In the genomic region with DNA sequence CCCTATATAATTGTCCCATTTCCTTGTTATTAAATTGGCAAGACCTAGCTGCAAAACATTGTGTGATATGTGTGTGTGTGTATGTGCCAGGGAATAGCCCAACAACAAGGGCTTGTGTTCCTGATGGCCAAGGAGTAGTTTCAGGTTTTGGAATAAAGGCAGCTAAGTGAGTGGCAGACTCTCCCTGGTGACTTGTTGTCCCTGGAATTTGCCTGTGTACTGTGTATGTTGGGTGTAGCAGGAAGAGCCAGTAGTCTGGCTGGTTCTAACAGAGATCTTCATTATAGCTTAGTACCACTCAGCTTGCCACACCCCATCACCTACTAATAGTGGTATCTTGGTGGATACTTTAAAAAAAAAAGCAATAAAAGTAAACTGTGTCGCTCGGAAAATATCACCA, we compare ENCODE assay signal across 24 mouse cellular contexts. TPM values are rescaled to one million over a fixed set of nuclear protein-coding genes. Genes with fewer than 3 reads are reported as not detected.
DNase-seq lines count a peak whose midpoint lies in the region; TF ChIP-seq lines count a peak whose summit lies in the region.
"Had no signal": no experiment of that assay in that cellular context is flagged by ENCODE, and none has a peak within 500 bp of the region (broad histone marks: within the 10 kb centered on the region; RNA-seq: fewer than 3 reads in every experiment).

No protein-coding gene starts in this region.

- DNase-seq in heart, adult 11 months = peak; percentile 79
- DNase-seq in heart, adult 18-20 months = no peak
- peak; percentile 12 for DNase-seq in 3T3-L1 (ENCODE audit: low read depth, low spot score)
- no peak for DNase-seq in urinary bladder, postnatal 36 days (ENCODE audit: low spot score in 2 of 2)
- DNase-seq: adrenal gland, adult 8-10 months; adrenal gland, postnatal 14 days; B cell, adult 2 months; cerebellum, adult 11-12 months; cerebellum, adult 2 months; cerebellum, adult 9-10 months; forebrain, postnatal 0 days had no signal

- H3K4me2 ChIP-seq in myocyte (ENCODE audit: low read depth) = peak overlapping the region; percentile 57
- H3K4me2 ChIP-seq: forebrain, embryonic 13.5 days; forebrain, embryonic 15.5 days had no signal

- no peaks in the 10 kb centered on the region for H3K36me3 ChIP-seq in myocyte (ENCODE audit: control insufficient read depth, insufficient read depth)
- H3K36me3 ChIP-seq: embryonic facial prominence, embryonic 13.5 days; forebrain, embryonic 15.5 days; G1E had no signal

- no peaks in the 10 kb centered on the region for H3K27me3 ChIP-seq in myocyte (ENCODE audit: control insufficient read depth, insufficient read depth, insufficient read length)
- H3K27me3 ChIP-seq: CH12.LX; forebrain, embryonic 13.5 days; forebrain, embryonic 15.5 days; Patski had no signal

- no peaks in the 10 kb centered on the region for H3K79me2 ChIP-seq in myocyte (ENCODE audit: control insufficient read depth, insufficient read depth)

- no peak overlapping the region for H3ac ChIP-seq in myocyte (ENCODE audit: control insufficient read depth, insufficient read length)

- TF ChIP-seq POLR2A in myocyte (IDR thresholded peaks at IDR 0.05; ENCODE audit: insufficient read length, low read depth) = no peak

- no peak overlapping the region for H3K4me3 ChIP-seq in myocyte
- H3K4me3 ChIP-seq: embryonic facial prominence, embryonic 13.5 days; forebrain, embryonic 13.5 days; forebrain, embryonic 15.5 days had no signal

TF ChIP-seq in myocyte, 11 proteins besides CTCF, POLR2A, EP300 and RAD21:
- TF ChIP-seq MAX (IDR thresholded peaks at IDR 0.05; ENCODE audit: low read depth) = no peak
- TF ChIP-seq USF1 (IDR thresholded peaks at IDR 0.05; ENCODE audit: low read depth) = no peak
- no peak for TF ChIP-seq TCF3 (IDR thresholded peaks at IDR 0.05; ENCODE audit: insufficient read length, low read depth)
- TF ChIP-seq E2F4 (IDR thresholded peaks at IDR 0.05; ENCODE audit: insufficient read depth) = no peak
- no peak for TF ChIP-seq SRF (IDR thresholded peaks at IDR 0.05; ENCODE audit: control insufficient read depth, insufficient read length, low read depth)
- TF ChIP-seq MYOD1 (IDR thresholded peaks at IDR 0.05; ENCODE audit: control insufficient read depth in 1 of 3, insufficient read length in 2 of 3, low read depth in 2 of 3) = no peak
- no peak for TF ChIP-seq TCF12 (IDR thresholded peaks at IDR 0.05; ENCODE audit: insufficient read depth, poor library complexity, severe bottlenecking)
- TF ChIP-seq MYOG (IDR thresholded peaks at IDR 0.05; ENCODE audit: control insufficient read depth in 1 of 3, insufficient read depth in 1 of 3, insufficient read length in 2 of 3, low read depth in 2 of 3) = no peak
- TF ChIP-seq CEBPB (IDR thresholded peaks at IDR 0.05; ENCODE audit: insufficient read depth, poor library complexity, severe bottlenecking) = no peak
- no peak for TF ChIP-seq REST (IDR thresholded peaks at IDR 0.05; ENCODE audit: insufficient read depth, insufficient read length)

RNA-seq across cellular contexts. Expression of a gene that starts 12.2 kb away (rescaled TPM):
- total RNA-seq in heart, adult 18-20 months (2021) = 100 to 1,000 TPM; 256 to 257 TPM
- polyA plus RNA-seq in myocyte (2012; fragmentation: generic; extraction: Trizol) = 4.2 TPM
- total RNA-seq: CH12.LX had no signal
- polyA plus RNA-seq: activated CD4-positive, CD25-positive, alpha-beta regulatory T cell, adult 4 months; CD4-positive, CD25-positive, alpha-beta regulatory T cell, adult 4 months; G1E had no signal

RNA-seq across cellular contexts. Expression of a gene that starts 27.8 kb away (rescaled TPM):
- total RNA-seq in heart, adult 18-20 months (2021) = under 1 TPM; 0.41 to 0.74 TPM
- polyA plus RNA-seq in myocyte (2012; fragmentation: generic; extraction: Trizol) = not detected
- total RNA-seq: adrenal gland, adult 18-20 months; adrenal gland, adult 8-10 months; adrenal gland, postnatal 14 days; adrenal gland, postnatal 36 days; CH12.LX; forebrain, postnatal 0 days had no signal
- polyA plus RNA-seq: activated CD4-positive, CD25-positive, alpha-beta regulatory T cell, adult 4 months; CD4-positive, CD25-positive, alpha-beta regulatory T cell, adult 4 months; cerebellum, adult 2 months; embryonic facial prominence, embryonic 11.5 days; embryonic facial prominence, embryonic 13.5 days; forebrain, embryonic 11.5 days; forebrain, embryonic 13.5 days; forebrain, embryonic 15.5 days; forebrain, postnatal 0 days; G1E; Patski had no signal

Comparison
In these comparisons a context has a peak if more than half of its experiments do, and no peak if none do; other contexts are left out.
1. DNase-seq: peak in heart, adult 11 months (single experiment) and 3T3-L1 (single experiment); none in heart, adult 18-20 months (0 of 2) and urinary bladder, postnatal 36 days (0 of 2).